Mouse (Mus musculus): ENCODE results near the gene Ank2.
A peak's percentile ranks its signal among the peaks of the same experiment; 100 is the strongest.
"Not testable (repeated sequence)": the region's sequence is repeated elsewhere in the genome, so short reads cannot be mapped to it uniquely, and the experiment has no call there.

The Ank2 gene

DNA sequence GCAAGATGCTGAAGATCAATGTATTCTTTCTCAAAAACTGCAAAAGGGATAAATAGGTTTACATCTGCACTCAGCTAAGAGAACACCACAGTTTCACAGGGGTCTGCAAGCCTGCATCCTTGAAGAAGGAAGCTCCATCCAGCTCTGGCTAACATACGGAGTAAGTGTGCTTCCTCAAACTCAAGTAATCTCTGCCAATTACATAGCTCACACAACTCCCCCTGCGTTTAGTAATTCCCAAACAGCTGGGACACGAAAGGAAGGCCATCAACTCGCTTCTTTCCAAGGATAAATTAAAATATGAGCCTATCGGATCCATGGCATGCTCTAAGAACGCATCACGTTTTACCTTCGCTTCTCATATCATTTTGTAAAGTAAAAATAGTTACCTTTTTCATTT lies 137.3 kb downstream of the Ank2 start:
- DNase-seq (ENCODE audit: extremely low read depth, low read depth) = no peak

DNA sequence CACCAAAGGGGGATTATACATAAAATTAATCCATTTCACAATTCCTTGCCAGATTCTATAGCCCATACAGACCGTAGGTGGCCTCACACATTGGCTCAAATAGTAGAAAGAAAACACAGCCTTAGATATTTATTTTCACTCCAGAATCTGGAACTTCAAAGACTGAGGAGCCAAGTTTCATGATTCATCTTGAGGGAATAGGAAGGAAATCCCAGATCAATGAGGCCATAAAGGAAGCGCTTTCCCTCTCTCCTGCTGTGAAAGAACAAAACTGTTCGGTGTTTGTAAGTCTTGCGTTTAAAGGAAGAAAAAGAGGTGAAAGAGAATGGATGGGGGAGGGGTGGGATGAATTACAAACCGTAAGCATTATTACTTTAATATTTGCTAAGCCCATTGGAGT lies 137.8 kb downstream of the Ank2 start:
- no peak for DNase-seq (ENCODE audit: extremely low read depth, low read depth)

DNA sequence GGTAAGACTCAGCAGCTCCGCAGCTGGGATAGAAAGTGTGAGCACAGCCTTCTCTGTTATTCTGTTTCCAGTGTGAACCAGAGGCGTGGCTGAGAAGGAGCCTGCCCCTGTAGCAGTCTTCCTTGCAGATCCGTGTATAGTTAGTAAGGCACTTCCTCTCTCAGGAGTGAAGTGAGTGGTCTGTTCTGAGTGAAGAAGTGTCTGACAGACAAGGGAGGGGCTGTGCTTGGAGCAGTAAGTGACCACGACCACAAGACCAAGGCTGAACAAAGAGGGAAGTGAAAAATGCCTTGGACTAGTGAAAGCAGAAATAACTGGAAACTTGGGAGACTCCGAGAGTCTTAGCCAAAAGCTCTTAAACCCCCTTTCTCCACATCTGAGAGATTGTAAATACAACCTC lies 143.9 kb downstream of the Ank2 start:
- DNase-seq (ENCODE audit: extremely low read depth, low read depth) = peak; percentile 21

DNA sequence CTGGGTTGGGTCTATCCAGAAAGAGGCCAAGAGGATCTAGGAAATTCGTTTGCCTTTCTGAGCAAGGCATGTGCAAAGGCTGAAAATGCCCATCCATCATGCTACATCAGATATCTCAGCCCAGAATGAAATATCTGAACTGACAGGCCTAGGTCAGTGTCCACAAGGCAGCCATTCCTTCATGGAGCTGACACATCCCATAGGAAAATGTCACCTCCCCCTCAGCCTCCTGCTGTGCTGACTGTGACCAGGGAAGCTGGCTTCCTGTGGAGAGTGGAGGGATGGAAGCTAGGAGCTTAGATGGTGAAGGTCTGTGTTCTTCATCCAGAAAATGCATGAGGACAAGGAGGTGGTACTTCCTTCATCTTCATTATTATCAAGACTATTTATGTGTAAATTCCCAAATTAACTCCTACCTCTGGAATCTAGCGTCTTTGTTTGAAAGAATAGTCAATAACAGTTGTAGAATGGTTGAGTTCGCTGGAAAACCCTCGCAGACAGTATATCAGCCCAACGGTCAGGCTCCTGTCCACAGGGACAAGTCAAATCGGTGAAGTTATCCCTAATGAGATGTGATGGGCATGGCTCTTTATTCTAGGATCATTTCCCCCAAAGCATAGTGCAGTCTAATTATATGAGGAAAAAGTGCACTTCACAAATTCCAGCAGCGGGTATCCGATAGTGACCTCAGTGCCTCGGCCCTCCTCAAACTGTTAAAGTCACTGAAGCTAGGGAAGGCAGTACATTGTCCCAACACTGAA lies 148.4 kb downstream of the Ank2 start:
- no peak for DNase-seq (ENCODE audit: extremely low read depth, low read depth)

DNA sequence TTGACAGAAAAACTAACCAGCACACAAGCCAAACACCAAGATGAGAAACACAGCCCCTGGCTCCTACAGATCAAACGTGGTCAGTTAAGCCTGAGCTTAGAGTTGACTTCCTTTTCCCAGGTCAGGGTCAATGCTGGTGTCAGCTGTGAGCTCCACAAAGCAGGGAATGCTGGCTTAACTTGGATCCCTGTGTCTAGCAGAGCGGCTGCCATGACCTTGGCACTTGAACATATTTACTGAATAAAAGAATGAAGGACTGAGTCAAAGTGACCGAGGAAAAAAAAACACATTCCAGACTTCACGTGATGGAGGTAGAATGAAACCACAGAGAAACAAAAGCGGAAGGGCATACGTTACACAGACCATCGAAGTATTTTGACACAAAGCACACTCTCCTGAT lies 150.2 kb downstream of the Ank2 start:
- DNase-seq (ENCODE audit: extremely low read depth, low read depth) = no peak

DNA sequence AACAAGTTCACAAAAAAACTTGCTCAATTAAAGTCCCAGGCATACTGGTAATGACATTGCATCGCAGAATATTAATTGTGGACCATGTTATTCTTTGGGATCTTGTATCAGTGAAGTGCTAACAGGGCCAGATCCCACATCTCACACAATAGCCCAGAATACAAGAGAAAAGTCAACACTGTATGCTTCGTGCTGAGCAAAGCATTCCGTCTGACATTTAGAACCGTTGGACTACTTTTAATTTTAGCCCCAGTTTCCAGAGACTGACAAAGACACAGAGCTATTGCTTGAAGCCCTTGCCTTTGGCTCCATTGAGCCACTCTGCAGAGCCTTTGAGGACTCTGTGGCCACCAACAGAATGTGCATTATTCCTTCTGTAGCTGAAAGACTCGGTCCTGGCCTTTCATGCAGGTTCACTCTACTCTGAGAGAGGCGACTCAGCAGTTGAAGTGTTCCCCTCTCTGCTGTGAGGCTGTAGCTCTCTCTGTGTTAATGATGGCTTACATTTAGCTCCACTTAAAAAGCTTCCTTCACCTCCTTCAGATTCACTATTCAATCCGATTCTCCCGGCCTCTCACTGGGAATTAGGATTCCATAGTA lies 153.2 kb downstream of the Ank2 start:
- DNase-seq (ENCODE audit: extremely low read depth, low read depth) = no peak

DNA sequence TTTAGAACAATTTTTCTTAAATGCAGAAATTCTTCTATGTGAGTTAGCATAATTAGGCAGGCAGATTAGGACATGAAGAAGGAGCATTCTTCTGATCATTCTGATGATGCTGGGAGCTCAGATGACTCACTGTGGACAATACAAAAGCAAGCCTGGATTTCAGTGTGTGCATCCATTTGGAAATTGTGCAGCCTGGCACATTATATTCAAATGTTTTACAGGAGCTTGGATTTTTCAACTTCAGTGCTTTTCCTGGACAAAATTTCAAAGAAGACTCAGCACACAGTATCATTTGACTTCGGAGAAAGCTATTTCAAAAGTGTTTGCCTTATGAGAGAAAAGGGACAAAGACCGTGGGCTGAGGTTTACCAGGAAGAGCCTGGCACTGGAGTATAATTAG lies 157.8 kb downstream of the Ank2 start:
- no peak for DNase-seq (ENCODE audit: extremely low read depth, low read depth)

DNA sequence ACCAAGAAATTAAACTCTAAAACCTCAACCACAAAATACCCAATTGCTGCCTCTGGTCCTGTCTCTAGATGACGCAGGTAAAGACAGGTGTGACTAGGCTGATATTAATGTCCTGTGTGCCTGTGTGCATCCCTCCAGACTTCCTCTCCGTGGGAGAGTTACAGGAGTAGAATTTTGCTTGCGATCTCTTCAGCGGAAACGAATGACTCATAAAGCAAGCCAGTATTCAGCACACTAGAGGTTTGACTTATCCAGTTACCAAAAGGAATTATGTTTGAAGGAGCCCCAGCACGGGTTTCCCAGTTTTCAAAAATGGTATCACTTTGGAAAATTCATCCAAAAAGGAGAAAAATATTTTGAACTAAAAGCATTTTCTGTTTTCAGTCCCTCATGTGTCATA lies 164.3 kb downstream of the Ank2 start:
- DNase-seq (ENCODE audit: extremely low read depth, low read depth) = no peak

DNA sequence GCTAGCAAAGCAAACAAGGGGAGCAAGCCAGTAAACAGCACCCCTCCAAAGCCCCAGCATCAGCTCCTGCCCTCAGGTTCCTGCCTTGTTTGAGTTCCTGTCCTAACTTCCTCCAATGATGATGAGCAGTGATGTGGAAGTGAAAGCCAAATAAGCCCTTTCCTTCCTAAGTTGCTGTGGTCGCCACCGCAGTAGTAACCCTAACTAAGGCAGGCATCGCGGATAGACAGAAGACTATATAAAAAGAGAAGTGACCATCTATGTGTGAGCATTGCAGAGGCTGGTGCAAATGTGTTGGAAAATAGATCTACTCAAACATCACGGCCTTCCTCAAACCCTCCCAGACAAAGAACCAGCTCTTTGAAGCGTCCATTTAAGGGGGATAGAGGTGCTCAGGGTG lies 167.6 kb downstream of the Ank2 start:
- no peak for DNase-seq (ENCODE audit: extremely low read depth, low read depth)

DNA sequence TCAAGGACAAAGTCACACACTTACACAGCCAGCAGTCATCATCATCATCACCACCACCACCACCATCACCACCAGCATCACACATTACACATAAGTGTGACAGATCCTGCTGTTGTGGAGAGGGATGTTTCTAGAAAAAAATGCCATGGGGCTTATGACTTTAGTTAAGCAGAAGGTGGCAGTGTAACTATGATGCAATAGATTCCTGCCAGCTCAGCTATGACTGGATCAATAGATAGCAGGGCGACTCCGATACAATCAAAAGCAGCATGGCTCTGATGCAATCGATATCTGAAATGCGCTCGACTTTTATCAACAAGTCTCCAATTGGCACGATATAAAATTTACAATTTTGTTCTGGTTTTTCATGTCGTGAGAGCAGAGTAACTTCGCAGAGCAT lies 172.8 kb downstream of the Ank2 start:
- DNase-seq (ENCODE audit: extremely low read depth, low read depth) = no peak

DNA sequence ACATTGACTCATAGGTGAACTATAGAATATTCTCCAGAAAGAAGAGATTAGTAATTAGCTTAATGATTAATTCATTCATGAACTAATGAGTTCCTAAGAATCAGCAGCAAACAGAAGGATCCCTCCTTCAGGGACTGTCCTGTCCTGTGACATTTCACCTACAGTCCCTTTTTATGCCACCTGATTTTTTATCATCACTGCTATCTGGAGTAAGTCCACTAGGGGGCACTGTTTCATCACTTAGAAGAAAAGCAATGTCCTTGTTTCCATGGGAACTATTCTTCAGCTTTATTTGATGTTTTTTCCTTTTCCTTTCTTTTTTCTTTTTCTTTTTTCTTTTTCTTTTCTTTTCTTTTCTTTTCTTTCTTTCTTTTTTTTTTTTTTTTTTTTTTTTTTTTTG lies 176.3 kb downstream of the Ank2 start:
- peak; percentile 49 for DNase-seq (ENCODE audit: extremely low read depth, low read depth)

DNA sequence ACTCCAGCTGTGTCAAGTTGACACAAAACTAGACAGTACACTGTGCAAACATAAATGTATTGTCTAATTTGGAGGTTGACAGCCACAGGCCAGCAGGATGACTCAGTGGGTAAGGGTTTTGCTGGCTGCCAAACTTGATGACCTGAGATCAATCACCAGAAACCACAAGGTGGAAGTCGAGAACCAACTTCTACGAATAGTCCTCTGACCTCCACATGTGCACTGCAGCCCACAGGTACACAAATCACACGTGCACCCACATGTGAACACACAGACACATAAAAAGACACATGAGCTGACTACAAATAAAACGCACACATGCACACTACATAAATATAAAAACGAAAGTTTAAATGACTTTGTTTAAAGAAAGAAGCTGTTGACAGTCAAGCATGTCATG lies 177.5 kb downstream of the Ank2 start:
- DNase-seq (ENCODE audit: extremely low read depth, low read depth) = no peak

DNA sequence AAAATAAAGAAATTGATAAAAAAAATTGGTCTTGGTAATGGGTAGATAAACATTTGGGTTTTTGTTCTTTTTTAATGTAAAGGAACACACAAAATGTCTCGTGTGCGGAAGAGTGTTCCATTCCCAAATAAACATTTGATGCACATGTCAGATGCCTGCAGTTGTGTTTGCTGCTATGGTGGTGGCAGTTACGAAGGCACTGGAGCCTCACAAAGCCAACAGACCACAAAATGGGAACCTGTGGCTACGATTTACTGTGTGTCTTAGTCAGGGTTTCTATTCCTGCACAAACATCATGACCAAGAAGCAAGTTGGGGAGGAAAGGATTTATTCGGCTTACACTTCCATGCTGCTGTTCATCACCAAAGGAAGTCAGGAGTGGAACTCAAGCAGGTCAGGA lies 178.1 kb downstream of the Ank2 start:
- DNase-seq (ENCODE audit: extremely low read depth, low read depth) = not testable (repeated sequence)

DNA sequence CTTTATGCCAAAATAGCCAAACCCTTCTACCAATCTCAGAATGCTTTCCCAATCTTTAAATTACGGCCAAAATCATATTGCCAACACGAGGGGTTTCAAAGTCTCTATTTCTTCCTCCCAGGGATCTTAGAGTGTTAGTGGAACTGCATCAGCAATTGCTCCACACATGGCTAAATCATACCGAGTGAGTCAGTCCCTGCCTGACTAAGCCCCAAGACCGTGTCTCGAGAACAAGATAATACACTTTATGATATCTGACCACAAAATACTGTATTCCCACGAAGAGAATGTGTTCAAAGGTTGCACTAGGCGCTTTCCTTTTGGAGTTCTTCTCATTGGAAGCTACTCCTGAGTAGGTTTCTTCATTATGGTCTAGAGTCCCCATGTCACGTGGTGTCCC lies 178.8 kb downstream of the Ank2 start:
- no peak for DNase-seq (ENCODE audit: extremely low read depth, low read depth)

DNA sequence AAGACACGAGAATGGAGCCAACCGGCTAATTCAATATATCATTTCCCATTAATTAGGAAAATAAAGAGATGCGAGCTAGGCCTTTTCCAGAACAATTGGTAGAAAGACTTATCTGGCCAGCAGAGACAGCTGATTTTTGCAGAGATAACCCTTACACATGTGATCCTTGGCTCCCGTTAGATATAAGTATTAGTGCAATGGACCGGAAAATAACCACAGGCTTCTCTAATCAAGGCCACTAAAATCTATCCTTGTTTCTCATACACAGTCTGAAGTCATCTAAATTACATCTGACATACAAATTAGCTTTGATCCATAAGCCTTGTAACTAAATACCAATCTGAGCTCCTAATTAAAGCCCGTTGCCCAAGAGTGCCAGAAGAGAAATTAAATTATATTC lies 181.5 kb downstream of the Ank2 start:
- DNase-seq (ENCODE audit: extremely low read depth, low read depth) = no peak

DNA sequence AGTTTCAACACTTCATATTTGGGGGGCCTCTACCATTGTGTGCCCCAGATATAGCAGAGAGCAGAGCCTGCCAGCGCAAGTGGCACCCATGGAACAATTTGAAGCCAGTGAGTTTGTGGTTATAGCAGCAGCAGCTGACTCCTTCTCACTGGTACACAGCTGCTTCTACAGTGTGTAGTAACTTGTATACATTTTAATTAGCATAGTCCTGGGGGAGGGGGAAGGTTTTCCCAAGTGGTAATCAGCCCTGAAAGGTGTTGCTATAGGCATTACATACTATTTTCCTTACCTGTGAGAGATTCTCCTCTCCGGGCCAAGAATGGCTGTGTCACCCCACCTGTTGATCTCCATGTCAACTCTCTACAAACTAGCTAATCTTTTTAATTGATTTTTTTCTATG lies 182.4 kb downstream of the Ank2 start:
- no peak for DNase-seq (ENCODE audit: extremely low read depth, low read depth)

DNA sequence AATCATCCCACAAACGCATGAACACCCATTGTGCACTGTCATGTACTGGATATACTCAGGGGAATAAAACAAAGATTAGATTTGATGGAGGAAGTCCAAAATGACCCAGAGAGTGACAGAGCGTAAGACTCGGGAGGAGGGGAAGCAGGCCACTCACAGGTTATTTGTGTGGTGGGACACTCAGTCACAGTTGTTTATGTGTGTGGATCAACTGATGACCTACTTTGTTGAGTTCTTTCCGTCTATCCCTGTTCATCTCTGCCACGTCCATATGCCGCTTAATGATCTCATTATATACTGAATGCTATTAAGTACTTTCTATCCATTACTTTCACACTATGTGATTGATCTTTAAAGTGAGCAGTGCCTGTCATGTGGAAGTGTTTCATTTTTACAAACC lies 187.6 kb downstream of the Ank2 start:
- no peak for DNase-seq (ENCODE audit: extremely low read depth, low read depth)

DNA sequence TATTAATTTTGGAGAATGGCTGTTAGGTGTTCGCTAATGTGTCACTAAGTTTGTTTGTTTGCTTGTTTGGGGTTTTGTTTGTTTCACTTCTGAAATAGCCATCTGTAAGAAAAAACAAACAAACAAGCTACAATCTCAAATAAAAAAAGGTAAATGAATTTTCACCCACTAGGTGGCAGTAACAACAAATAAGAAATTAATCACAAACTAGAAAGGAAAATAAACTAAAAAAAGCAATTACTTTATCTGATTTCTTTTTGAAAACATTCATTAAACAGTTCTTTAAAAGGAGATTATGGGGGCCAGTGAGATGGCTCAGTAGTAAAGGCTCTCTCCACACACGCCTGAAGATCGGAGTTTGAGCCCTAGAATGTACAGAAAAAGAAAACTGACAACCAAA lies 189.1 kb downstream of the Ank2 start:
- peak; percentile 11 for DNase-seq (ENCODE audit: extremely low read depth, low read depth)

DNA sequence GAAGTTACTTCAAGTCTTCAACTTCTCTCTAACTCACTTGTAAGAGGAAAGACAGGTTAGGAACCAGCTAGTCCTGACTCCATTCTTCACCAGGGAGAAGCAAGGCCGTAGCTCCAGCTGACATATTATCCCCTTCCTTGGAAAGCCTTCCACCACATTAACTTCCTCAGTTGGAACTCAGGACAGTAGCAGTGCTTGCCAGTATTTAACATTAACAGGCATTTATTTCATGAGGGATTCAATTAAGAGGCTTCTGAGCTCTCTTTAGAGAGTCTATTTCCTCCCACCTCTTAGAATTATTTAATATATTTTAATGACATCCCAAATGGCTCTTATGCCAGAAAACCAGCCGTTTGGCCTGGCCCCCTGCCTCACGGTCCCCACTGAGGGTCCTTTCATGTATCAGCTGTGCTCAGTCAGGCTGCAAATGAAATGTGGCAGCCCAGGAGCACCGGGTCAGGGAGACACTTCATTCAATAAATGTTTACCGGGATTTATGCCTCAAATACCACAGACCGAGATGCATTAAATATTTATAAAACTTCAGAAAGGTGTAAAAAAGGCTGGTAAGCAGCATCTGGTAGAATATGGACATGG lies 195.1 kb downstream of the Ank2 start:
- no peak for DNase-seq (ENCODE audit: extremely low read depth, low read depth)

DNA sequence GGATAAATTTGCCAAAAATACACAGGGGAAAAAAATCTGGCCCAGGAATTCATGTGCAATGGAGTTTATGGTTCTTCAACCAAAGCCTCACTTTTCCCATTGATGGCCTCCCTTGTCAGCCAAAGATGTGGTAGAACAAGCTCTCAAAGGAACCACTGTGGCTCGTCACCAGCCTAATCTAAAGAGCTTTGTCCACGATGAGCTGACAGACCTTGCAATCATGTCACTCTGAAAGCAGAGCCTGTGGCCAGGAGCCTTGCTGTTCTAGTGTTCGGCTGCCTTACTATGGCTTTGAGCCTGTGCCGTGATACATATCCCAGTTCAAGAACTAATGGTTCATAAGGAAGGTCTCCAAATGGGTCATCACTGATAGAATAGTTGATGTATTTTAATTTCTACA lies 196.1 kb downstream of the Ank2 start:
- DNase-seq (ENCODE audit: extremely low read depth, low read depth) = no peak

DNA sequence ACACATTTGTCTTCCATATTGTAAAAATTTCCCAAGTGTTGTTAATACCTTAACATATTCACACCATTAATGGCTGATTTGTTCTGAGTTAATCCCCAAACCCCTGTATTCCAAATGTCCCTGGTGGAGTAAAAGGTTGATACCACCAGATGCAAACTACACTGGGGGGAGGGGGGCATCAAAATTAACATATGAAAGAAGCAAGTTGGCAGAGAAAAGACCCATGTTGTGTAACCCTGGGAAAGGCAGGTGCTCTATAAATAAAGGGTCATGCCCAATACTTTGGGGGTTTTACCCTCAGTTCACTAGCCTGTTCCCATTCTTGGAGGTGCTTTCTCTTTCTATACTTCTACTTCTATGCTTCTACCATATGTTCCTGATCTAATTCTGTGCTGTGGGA lies 198.4 kb downstream of the Ank2 start:
- no peak for DNase-seq (ENCODE audit: extremely low read depth, low read depth)

DNA sequence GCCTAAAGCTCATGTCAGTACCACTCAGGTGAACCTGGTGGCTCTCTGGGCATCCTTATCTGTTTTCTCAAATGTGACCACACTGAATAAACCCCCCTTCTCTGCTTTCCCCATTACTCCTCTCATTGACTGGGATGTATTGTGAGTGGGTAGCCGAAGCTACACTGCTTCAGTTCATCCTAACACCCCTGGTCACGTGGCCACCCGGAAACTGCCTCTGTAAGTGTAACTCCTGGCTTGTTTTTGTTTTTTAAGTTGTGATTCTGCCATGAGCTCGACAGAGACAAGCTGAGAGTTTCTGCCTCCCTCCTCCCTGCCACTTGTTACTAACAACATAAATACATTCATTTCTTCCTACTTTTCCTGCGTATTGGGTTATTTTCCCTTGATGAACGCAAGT lies 203.2 kb downstream of the Ank2 start:
- DNase-seq (ENCODE audit: extremely low read depth, low read depth) = peak; percentile 37

Measured in MEL-GATA-1-ER (cell line).